Mouse (Mus musculus) ZHBTc4 (cell line): ENCODE measurements around the gene Btbd10.

Experiments used
- DNase-seq: peaks from one replicate; pipeline ENCODE4 v3.0.0-alpha.2; 2011; ENCODE audit warnings: low read depth, low spot score

The Btbd10 gene

DNA sequence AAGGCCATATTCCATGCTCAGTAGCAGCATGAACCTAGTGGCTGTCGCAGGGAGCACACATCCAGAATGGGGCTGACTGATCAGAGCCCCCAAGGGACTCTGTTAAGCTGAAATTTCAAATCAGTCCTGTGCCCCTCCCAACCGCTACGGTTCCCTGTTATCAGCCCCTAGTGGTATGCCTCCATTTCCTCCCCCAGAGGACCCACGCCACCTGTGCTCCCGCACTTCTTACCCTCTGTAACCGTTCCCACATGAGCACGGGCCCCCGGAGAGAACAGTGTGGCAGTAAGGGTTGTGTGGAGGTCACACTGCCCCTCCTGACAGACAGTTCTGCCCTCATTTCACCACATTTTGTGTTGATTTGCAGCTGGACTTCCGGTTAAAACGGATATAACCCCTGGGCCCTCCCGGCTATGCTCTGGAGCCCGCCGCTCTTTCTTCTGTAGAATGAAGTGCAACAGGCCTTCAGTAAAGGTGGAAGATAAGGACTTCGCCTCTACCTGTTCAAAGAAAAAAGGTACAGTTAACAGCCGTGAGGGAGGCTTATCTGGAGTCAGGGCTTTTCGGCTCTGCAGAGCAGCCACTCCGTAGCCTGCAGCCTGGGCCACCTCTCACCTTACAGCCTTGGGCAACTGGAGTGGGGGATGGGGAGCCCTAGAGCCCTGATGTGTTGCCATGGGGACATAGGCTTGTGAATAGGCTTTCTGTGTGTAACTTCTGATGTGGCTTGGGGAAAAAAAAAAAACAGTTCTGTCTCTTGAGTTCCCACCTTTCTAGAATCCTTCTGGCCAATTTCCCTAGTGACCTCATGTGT is 73.9 kb downstream of the Btbd10 start:
- peak; percentile 84 for DNase-seq

DNA sequence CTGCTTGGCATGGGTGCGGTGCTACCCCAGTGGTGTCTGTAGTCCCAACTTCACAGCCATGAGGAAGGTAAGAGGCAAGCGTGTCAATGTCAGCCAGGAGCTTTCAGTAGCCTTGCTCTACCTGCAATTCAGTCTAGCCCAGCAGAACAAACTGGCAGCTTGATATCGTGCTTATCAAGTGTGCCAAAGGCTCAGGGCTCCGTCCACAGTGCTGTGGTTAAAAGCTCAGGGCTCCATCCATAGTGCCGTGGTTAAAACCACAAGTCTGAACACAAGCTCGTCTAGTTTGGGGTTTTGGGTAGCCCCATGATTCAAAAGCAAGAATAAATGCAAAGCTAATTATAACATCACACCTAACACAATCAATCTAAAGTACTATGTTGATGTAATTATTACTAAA is 74.6 kb downstream of the Btbd10 start:
- no peak for DNase-seq

DNA sequence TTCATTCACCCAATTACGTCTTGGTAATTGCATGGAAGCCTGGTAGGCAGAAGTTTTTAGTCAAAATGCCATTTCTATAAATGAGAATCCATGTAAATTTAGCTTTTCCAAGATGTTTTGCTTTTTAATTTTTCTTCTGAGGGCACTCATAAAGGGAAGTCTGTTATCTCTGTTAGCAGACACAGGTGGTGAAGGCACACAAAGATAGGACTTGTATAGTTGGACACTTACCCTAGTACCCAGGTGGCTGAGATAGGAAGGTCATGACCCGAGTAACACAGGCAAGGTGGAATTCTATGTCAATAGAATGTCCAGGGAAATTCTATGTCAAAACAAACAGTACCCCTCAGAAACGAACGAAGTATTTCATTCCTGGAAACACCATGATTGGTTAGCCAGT is 77.0 kb downstream of the Btbd10 start:
- no peak for DNase-seq

DNA sequence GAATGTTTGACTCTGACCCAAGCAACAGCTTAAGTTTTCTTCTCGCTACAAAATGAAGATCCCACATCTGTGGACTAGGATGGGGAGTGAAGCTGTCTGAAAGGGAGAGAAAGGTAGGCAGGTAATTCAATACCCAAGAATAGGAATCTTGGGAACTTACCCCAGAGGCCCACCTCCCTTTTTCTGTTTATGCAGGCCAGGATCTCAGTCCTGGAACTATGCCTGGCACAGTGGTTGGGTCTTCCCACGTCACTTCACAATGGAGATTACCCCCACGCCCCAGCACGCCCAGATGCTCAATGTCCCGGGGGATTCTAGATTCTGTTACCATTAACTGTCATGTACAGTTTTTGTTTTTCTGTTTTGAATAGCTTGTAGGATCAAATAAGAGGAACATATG is 77.5 kb downstream of the Btbd10 start:
- no peak for DNase-seq

DNA sequence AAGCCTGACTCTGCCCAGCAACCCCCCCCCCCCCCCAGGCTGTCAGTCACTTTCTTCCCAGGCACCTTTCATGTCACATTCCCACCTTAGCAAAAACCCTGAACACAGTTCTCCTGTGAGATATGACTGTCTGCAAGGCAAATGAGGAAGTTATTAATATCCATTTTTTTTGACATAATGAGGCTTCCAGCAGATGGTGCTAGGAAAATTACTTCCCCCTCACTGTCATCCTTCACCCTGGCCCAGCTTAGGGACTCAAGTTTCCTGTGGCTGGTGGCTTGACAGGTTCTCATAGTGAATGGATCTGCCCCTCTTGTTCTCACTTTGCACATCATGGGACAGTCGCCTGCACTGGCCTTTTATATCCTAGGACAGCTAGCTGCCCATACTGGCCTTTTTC is 80.0 kb downstream of the Btbd10 start:
- DNase-seq = no peak

DNA sequence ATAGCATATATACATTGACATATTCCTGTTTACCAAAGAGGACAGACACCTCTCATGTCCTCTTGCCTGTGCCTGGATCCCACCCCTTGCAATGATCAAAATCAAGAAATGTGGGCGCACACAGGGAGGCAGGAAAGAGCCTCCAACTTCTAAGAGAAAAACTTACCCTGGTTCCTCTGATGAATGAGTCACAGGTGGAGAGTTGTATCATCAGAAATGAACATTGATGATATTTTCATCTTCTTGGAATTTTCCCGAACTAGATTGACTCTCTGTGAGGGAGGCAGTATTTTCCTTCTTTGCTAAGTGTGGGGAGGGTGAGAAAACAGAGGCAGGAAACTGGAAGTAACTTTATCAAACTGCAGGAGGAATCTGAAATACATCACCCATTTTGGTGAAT is 83.8 kb downstream of the Btbd10 start:
- no peak for DNase-seq

DNA sequence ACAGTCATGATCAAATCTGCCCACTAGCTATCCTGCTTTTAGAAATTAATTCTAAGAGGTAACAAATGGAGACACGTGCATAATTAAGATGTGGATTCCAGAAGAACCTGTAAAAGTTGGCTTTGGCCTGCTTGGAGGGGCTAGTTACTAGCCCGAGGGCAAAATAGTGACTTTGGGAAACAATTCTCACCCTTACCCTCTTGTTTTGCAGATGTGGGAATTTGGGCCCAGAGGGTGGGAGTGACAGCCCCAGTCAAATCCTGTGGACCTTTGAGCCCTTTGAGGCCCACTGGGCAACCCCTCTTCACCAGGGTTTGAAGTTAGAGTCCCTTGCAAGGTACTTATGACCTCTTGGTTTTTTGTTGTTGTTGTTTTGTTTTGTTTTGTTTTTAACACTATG is 89.9 kb downstream of the Btbd10 start:
- DNase-seq = peak; percentile 72

DNA sequence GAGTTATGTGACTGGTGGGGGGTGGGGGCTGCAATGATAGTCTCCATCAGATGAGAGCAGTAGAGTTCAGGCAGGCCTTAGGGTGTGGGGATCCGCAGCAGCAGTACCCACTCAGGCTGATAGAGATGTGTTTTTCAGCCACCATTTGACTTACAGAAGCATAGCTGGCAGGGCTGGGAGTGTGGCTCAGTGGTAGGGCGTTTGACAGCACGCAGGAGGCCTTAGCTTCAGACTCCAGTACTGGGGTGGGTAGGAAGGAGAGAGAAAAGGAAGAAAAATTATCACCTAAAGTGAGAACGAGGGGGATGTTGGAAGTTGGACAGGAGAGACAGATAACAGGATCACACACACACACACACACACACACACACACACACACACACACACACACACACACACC is 90.7 kb downstream of the Btbd10 start:
- DNase-seq = no peak

DNA sequence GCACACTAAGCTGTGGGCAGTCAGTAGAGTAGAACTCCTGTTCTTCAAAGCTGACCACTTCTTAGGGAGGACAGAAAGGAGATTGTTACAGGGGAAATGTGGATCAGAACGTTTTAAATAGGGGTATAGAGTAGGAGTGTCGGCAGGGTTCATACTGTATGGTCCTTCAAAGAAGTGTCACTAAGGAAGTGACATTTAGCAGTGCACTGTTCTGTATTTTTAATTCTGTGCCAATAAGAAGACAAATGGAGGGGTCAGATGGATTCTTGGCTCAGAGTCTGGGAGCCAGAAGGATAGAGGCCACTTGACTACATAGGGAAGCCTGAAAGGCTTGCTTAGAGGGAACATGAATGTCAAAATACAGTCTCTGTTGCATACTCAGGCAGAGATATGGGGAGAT is 91.9 kb downstream of the Btbd10 start:
- DNase-seq = no peak

DNA sequence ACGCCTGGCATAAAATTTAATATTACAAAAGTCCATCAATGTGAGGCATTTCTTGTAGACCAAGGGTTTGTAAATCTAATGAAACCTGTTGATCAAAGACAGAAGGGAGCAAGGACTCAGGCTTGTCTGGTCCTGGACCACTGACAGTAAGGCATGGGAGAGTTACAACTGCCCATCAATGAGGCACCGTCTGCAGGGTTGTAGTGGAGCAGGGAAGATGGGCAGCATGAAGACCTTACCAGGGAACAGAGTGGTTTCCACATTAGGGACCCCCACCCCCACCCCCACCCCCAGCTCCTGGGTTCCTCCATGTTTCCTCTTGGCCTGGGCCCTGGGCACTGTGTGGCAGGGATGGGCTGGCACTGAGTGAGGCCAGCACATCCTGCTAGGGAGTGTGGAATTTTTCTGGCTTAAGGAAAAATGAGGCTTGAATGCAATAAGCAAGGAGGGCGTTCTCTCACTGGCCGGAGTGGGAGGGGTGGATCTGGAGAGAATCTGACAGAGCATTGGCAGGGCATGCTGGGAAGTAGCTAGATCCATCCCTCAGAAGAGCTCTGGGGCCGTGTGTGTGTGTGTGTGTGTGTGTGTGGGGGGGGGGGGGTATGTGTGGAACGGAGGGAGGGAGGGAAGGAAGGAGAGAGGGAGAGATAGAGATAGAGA is 96.7 kb downstream of the Btbd10 start:
- no peak for DNase-seq

DNA sequence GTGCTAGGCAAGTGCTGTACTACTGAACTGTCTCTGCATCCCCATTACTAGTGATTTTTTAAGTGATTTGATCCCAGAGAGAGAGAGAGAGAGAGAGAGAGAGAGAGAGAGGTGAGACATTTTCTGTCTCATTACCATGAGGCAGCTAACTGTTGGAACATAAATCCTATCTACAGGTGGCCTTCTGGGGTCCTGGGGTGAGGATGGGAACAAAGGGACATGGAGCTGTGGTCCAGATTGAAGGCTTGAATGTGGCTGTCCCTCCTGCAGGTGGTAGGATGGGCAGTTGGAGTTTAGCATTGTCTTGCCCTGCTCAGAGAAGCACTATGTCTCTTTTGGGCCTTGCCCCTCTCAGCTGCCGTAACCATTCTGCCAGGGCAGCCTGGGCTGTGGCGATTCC is 98.2 kb downstream of the Btbd10 start:
- DNase-seq = peak; percentile 6

DNA sequence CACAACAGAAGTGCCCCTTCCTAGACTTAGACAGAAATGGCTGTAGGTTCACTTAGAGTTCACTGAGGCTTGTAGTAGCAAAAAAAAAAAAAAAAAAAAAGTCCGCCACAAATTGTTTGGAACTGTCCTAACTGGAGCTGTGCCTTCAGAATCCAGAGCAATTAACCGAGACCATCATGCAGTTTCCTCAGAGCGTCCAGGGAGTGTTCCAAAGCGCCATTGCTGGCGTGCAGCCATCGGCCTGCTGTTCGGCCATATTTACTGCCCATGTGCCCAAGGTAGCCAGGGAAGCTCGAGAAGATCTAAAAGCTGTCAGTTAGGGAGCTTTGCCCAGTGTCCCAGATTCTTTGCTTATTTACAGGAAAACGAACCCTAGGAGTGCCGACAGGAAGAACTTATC is 98.6 kb downstream of the Btbd10 start:
- no peak for DNase-seq

DNA sequence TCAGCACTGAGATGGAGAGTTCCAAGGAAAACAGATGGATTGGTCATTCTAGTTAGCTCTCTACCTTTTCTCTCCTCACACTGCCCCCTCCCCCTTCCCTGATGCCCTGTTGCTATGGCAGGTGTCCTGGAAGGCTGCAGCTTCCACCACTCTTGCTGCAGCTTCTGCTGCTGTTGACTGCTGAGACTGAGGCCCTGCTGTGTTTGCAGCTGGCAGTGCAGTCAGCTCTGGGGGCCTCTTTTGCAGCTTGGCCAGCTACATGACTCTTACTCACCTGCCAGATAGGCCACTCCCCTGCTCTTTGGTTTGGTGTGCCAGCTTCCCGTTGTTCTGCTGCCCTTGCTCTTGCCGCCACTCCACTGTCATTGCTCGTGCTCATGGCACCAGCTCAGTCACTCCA is 99.3 kb downstream of the Btbd10 start:
- no peak for DNase-seq

DNA sequence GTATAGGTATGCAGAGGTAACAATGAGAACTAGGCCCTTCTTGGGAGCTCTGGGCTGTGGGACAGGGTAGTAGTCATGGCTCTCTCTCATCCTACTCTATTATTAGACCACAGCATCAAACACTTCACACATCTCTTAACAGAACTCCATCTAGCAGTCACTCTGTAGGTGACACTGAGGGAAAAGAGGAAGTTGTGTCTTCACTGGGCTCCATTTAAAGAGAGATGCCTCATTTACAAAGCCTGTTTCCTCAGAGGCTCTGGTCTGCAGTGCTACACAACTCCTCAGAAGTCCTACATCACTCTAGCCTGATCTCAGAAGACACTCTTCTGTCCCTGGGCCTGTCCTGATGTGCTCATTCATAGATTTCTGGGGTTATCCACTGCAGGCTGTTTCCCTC is 100.1 kb downstream of the Btbd10 start:
- no peak for DNase-seq

DNA sequence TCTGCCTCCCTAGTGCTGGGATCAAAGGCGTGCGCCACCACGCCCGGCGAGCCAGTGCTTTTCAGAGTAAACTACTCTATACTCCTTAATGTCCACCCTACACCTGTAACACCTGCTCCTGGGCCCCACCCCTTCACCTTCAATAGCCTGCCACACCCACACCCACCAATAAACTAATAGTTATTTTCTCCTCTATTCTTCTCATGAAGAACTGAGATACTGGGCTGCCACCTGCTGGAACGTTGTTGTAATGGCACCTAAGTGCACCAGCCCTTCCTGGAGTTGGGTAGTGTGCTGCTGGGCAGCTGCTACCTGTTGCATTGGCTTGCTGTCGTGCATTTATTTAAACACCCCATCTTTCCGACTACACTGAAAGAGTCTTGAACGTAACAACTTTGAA is 100.9 kb downstream of the Btbd10 start:
- DNase-seq = peak; percentile 88
